Mouse (Mus musculus) forebrain, embryonic 15.5 days (tissue): ENCODE measurements around the gene Sept9. TPM values are rescaled to one million over a fixed set of nuclear protein-coding genes. Genes with fewer than 3 reads are reported as not detected.
A peak's percentile ranks its signal among the peaks of the same experiment; 100 is the strongest.

Experiments used
- ATAC-seq: fragments of 200-750 bp; cut with Nextera tagmentation; replicated peaks from 2 replicates; pipeline ENCODE4 v1.8.0; 2017; ENCODE audit warnings: mild to moderate bottlenecking, moderate TSS enrichment, moderate library complexity
- H3K27ac ChIP-seq: fragments of 300-500 bp; sonication (generic); replicated peaks from 2 replicates; pipeline ENCODE4 v1.5.1; 2015; ENCODE audit warnings: mild to moderate bottlenecking, inconsistent platforms
- H3K27me3 ChIP-seq: fragments of 300-500 bp; sonication (generic); 2 replicates; pipeline ENCODE4 v1.6.1; 2015; ENCODE audit warnings: inconsistent platforms
- H3K36me3 ChIP-seq: fragments of 300-500 bp; sonication (generic); 2 replicates; pipeline ENCODE4 v1.6.1; 2015; ENCODE audit warnings: mild to moderate bottlenecking, inconsistent platforms
- H3K4me1 ChIP-seq: fragments of 300-500 bp; sonication (generic); 2 replicates; pipeline ENCODE4 v1.6.1; 2015; ENCODE audit warnings: inconsistent platforms
- H3K4me2 ChIP-seq: fragments of 300-500 bp; sonication (generic); replicated peaks from 2 replicates; pipeline ENCODE4 v1.6.1; 2015; ENCODE audit warnings: mild to moderate bottlenecking, inconsistent platforms
- H3K4me3 ChIP-seq: fragments of 300-500 bp; sonication (generic); 2 replicates; pipeline ENCODE4 v1.5.1; 2015; ENCODE audit warnings: mild to moderate bottlenecking, inconsistent platforms
- H3K9ac ChIP-seq: fragments of 300-500 bp; sonication (generic); replicated peaks from 2 replicates; pipeline ENCODE4 v1.6.1; 2015; ENCODE audit warnings: mild to moderate bottlenecking, inconsistent platforms
- H3K9me3 ChIP-seq: fragments of 300-500 bp; sonication (generic); 2 replicates; pipeline ENCODE4 v1.6.1; 2016; ENCODE audit warnings: inconsistent platforms
- WGBS: fragments of 180-500 bp; shearing (Covaris S2); methylation state at CpG from one replicate; pipeline ENCODE4 v1.1.7; 2015; ENCODE audit warnings: mixed read lengths; 5-methylcytosine and 5-hydroxymethylcytosine counted together
- polyA plus RNA-seq: library from polyadenylated mRNA; unstranded; fragments of >200 nt; fragmentation: Nextera tagmentation; extraction: Ambion mirVana; gene quantifications from 2 replicates; pipeline ENCODE4 v1.2.1, GENCODE M21; 2015

The Sept9 gene
- polyA plus RNA-seq, 1 experiment from 2014 or later: 126 TPM

GRCm38 (mm10) chr11:117325468-117326139 lies 126.1 kb downstream of the Sept9 start:
- Histone ChIP-seq H3K4me1 (peaks cover 42% of the 10 kb centered on the region), H3K4me2 (no peak overlapping the region), H3K9me3 (no peaks in the 10 kb centered on the region), H3K36me3 (no peaks in the 10 kb centered on the region), H3K27me3 (no peaks in the 10 kb centered on the region), H3K9ac (no peak overlapping the region), H3K4me3 (no peak overlapping the region), H3K27ac (0 out of 2 replicates have a peak overlapping the region, but pooled peaks have one; percentile 32)
- ATAC-seq: no peak
- WGBS: 41% methylated on average over 12 of the region's 12 CpGs

GRCm38 (mm10) chr11:117326140-117326725 lies 126.8 kb downstream of the Sept9 start:
- Histone ChIP-seq H3K4me3 (no peak overlapping the region), H3K27me3 (no peaks in the 10 kb centered on the region), H3K4me1 (peaks cover 48% of the 10 kb centered on the region), H3K36me3 (no peaks in the 10 kb centered on the region), H3K27ac (peak overlapping the region; percentile 32; the same call in 1 of the 2 replicates), H3K9ac (no peak overlapping the region), H3K9me3 (no peaks in the 10 kb centered on the region), H3K4me2 (no peak overlapping the region)
- ATAC-seq: no peak
- 54% methylated on average over 4 of the region's 4 CpGs for WGBS

- peaks cover 56% of the 10 kb centered on the region for H3K4me1 ChIP-seq
- no peaks in the 10 kb centered on the region for H3K27me3 ChIP-seq
- H3K9ac ChIP-seq: no peak overlapping the region
- H3K36me3 ChIP-seq: no peaks in the 10 kb centered on the region
- H3K4me2 ChIP-seq: no peak overlapping the region
- ATAC-seq: peak; percentile 26; the same call in 1 of the 2 replicates
- H3K4me3 ChIP-seq: no peak overlapping the region
- H3K9me3 ChIP-seq: no peaks in the 10 kb centered on the region
- peak overlapping the region; percentile 32 for H3K27ac ChIP-seq
- 61% methylated on average over 16 of the region's 16 CpGs for WGBS
These were observed 127.6 kb downstream of the Sept9 start for GRCm38 (mm10) chr11:117326867-117327600.

- 83% methylated on average over 5 of the region's 5 CpGs for WGBS
- Histone ChIP-seq H3K36me3 (no peaks in the 10 kb centered on the region), H3K9ac (no peak overlapping the region), H3K9me3 (no peaks in the 10 kb centered on the region), H3K4me3 (no peak overlapping the region), H3K4me1 (peaks cover 56% of the 10 kb centered on the region), H3K27me3 (no peaks in the 10 kb centered on the region), H3K27ac (no peak overlapping the region), H3K4me2 (no peak overlapping the region)
- ATAC-seq: no peak
These were observed 128.2 kb downstream of the Sept9 start for GRCm38 (mm10) chr11:117327633-117328032.

- Histone ChIP-seq H3K9me3 (no peaks in the 10 kb centered on the region), H3K27ac (peak overlapping the region; percentile 95), H3K27me3 (no peaks in the 10 kb centered on the region), H3K4me1 (peaks cover 68% of the 10 kb centered on the region), H3K36me3 (no peaks in the 10 kb centered on the region), H3K4me2 (no peak overlapping the region), H3K4me3 (no peak overlapping the region), H3K9ac (no peak overlapping the region)
- 61% methylated on average over 12 of the region's 12 CpGs for WGBS
- ATAC-seq: no peak
These were observed 130.9 kb downstream of the Sept9 start for GRCm38 (mm10) chr11:117330076-117330950.

- Histone ChIP-seq H3K27ac (peak overlapping the region; percentile 95), H3K9ac (0 out of 2 replicates have a peak overlapping the region, but pooled peaks have one; percentile 87), H3K27me3 (no peaks in the 10 kb centered on the region), H3K4me1 (peaks cover 64% of the 10 kb centered on the region), H3K9me3 (no peaks in the 10 kb centered on the region), H3K4me3 (no peak overlapping the region), H3K4me2 (peak overlapping the region; percentile 79), H3K36me3 (no peaks in the 10 kb centered on the region)
- ATAC-seq: no peak
- WGBS: 31% methylated on average over 7 of the region's 7 CpGs
These were observed 131.4 kb downstream of the Sept9 start for GRCm38 (mm10) chr11:117330951-117331254.

GRCm38 (mm10) chr11:117331361-117332241 lies 132.1 kb downstream of the Sept9 start:
- WGBS: 1% methylated on average over 17 of the region's 17 CpGs
- Histone ChIP-seq H3K27me3 (no peaks in the 10 kb centered on the region), H3K27ac (peak overlapping the region; percentile 95), H3K36me3 (no peaks in the 10 kb centered on the region), H3K4me2 (peak overlapping the region; percentile 79), H3K9ac (peak overlapping the region; percentile 87), H3K4me1 (peaks cover 63% of the 10 kb centered on the region), H3K9me3 (no peaks in the 10 kb centered on the region), H3K4me3 (peak overlapping the region; percentile 62)
- peak; percentile 55 for ATAC-seq

DNA sequence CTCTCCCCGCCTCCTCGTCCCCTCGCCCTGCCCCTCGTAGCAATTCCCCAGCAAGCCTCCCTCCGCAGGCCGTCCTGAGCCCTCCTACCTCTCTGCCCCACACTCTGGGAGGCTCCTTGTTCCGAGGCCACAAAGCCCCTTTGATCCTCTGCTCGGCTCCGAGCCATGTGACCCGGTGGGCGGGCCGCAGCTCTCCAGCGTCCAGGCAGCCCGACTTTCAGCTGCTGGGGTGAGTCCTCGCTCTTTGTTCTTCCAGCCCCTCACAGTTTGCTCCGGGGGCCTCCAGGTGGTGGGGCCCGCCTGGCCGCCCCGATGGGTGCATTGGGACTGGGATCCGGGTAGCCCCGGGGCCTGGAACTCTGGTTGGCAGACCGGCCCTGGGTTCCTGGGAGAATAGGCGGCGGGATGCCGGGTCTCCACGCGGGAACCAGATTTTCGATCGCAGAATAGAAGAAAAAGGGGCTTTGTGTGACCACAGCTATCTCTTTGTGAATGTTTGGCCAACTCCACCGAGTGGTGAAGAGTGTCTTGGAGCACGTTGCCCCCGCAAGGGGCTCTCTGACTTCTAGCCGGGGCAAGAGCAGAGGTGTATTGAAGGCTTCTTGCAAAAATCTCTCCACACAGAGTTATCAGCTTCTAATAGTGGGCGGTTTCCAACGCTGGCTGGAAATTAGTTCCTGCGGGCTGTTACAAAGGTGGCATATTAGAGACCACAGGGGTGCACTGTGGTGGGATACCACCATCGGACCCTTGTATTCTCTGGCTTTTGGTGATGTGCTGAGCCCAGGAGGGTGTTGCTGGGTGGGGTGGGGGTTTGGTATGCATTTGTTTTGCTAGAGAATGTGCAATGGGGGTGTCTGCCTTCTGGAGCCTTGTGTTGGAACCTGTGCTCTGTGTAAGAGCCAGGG lies 133.0 kb downstream of the Sept9 start:
- H3K9me3 ChIP-seq: no peaks in the 10 kb centered on the region
- peak overlapping the region; percentile 79 for H3K4me2 ChIP-seq
- H3K4me3 ChIP-seq: peak overlapping the region; percentile 62
- H3K27ac ChIP-seq: peak overlapping the region; percentile 95
- H3K27me3 ChIP-seq: no peaks in the 10 kb centered on the region
- H3K9ac ChIP-seq: peak overlapping the region; percentile 87
- H3K4me1 ChIP-seq: peaks cover 54% of the 10 kb centered on the region
- under 1% methylated on average over 37 of the region's 37 CpGs for WGBS
- H3K36me3 ChIP-seq: no peaks in the 10 kb centered on the region
- peak; percentile 83 for ATAC-seq

DNA sequence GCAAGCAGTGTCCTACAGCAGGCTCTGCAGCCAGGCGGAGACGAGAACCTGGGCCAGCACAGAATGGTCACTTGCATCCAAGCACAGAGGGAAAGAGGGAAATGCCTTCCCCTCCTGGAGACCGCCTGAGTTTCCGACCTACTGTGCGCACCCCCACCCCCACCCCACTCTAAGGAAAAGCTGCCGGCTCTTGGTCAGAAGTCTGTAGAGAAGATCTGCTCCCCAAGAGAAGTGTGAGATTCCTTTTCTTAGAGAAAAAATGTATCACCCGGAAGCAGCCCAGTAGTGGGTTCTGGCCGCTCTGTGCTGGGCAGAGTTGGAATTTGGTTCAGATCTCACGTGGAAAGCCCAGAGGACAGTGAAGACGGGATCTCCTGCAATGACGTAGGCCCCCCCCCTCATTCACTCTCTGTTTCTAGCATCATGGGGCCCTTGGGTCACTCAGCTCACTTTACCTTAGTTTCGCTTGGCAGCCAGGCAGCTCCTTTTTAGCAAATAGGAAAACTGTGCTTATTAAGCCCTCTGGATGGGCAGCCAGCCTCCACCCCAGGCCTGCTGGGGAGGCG lies 133.8 kb downstream of the Sept9 start:
- H3K4me1 ChIP-seq: peaks cover 61% of the 10 kb centered on the region

DNA sequence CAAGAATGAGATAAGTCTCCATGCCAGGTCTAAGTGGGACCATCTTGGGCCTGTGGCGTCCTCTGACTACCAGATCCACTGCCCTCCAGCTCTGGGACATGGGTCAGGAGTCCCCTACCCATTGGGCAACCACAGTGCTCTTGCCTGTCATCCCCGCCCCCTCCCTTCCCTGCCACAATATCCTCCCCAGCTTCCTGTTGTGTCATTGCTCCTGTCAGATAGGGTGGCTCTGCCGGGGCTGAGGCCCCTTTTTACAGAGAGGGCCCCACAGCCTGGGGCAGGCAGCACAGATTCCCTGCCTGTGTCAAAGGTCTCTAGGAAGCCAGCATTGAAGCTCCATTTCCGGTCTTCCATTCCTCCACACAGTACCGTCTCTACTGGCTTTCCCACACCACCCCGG lies 134.6 kb downstream of the Sept9 start:
- peak overlapping the region; percentile 95 for H3K27ac ChIP-seq
- peaks cover 69% of the 10 kb centered on the region for H3K4me1 ChIP-seq
- H3K9ac ChIP-seq: 0 out of 2 replicates have a peak overlapping the region, but pooled peaks have one; percentile 3
- H3K9me3 ChIP-seq: no peaks in the 10 kb centered on the region
- H3K4me3 ChIP-seq: peak overlapping the region; percentile 62; the same call in 1 of the 2 replicates
- no peaks in the 10 kb centered on the region for H3K36me3 ChIP-seq
- H3K27me3 ChIP-seq: no peaks in the 10 kb centered on the region
- 59% methylated on average over 6 of the region's 6 CpGs for WGBS
- H3K4me2 ChIP-seq: peak overlapping the region; percentile 79
- no peak for ATAC-seq

More for the DNA sequence above, 133.8 kb downstream of the Sept9 start:
- H3K27me3 ChIP-seq: no peaks in the 10 kb centered on the region
- 9% methylated on average over 13 of the region's 13 CpGs for WGBS
- peak overlapping the region; percentile 62 for H3K4me3 ChIP-seq
- ATAC-seq: no peak
- H3K36me3 ChIP-seq: no peaks in the 10 kb centered on the region
- H3K9ac ChIP-seq: peak overlapping the region; percentile 87
- H3K27ac ChIP-seq: peak overlapping the region; percentile 95
- H3K9me3 ChIP-seq: no peaks in the 10 kb centered on the region
- peak overlapping the region; percentile 79 for H3K4me2 ChIP-seq
